Mouse (Mus musculus) inflammation-experienced regulatory T-cells (primary cell): ENCODE data around the gene Gm20422. TPM values are rescaled to one million over a fixed set of nuclear protein-coding genes. Genes with fewer than 3 reads are reported as not detected.

Source experiments
- polyA plus RNA-seq, 2 experiments: library from polyadenylated mRNA; unstranded; fragments of 100-300 nt; shearing (Covaris generic); gene quantifications; one replicate each; pipeline ENCODE4 v1.2.1; 2017

Gm20422 gene
- not detected for polyA plus RNA-seq

DNA sequence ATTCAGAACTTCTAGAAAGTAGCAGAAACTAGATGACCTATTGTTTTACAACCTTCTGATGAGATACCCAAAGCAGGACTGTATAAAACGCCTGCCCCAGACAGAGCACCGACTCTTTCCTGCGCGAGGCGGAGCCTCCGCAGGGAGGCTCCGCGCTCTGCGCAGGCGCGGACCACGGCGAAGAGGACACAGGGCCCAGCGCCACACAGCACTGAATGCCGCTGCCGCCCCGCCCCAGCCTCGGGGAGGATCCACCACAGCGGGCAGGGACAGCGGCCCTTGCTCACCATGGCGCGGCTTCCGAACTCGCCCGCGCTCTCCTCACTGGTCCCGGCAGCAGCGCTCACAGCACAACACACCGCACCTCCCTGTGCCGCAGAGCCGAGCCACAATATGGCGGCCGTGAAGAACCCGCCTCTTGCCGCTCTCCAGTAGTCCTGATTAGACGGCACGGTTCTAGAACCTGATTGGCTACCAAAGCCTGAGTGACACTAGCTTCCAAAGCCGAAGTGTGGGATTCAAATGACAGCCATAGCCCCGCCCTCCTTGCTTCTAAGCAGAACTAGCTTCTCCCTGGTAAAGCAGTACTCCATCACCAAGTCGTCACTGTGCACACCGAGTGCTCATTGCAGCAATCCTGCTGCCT, at the start of gene Gm20422:
Gm20422 (minus strand) TSS at position 384 of the 646 bp plus-strand sequence.

DNA sequence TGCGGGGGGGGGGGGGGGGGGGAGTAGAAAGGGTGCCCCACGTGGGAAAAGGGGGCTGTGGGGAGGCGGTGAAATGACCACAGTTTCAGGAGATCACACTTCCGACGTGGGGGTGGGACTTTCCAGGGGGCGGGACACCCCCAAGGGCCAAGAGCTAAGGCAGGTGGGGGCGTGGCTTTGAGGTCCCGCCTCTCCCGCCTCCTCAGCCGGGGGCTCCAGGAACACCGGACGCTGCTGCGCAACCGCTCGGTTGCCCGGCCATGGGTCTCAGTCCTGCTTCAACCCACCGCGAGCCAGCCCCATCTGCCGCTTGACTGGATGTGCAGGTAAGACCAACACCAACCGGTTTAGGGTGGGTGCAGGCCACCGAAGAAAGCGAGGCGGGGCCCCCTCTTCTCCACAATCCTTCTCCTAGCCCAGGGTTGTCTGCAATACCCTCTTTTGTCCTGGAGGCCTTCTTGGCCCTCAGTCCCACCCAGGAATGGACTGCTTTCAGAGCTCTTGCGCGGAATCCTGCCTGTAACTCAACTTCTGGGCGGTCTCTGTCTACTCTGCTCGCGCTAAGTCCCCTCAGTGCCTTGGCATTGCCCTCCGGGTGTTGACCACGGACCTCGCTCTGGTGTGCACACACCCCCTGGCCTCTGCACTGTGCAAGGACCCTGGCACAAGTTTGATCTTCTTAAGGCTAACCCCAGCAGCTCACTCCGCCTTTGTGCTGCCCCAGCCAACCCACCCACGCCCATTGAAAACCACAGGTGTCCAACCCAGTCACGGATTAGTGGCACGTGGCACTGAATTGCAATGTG, 47.9 kb upstream of the Gm20422 start, which contains the start of gene Lpar2:
Lpar2 (plus strand) TSS at position 44 of the 806 bp plus-strand sequence.

GRCm38 (mm10) chr8:69808094-69808863, 33.6 kb upstream of the Gm20422 start, which contains the start of gene Gmip:
Gene Gmip, plus strand, starts transcription at chr8:69808679.

GRCm38 (mm10) chr8:69790773-69791367, 16.2 kb upstream of the Gm20422 start, which contains the start of the genes Atp13a1 and Zfp866:
Gene Atp13a1, plus strand, starts transcription at chr8:69791163.
Gene Zfp866, minus strand, starts transcription at chr8:69791178.

GRCm38 (mm10) chr8:69749544-69750454, 24.9 kb downstream of the Gm20422 start, which contains the start of gene Zfp963:
Gene Zfp963, minus strand, starts transcription at chr8:69749970.

DNA sequence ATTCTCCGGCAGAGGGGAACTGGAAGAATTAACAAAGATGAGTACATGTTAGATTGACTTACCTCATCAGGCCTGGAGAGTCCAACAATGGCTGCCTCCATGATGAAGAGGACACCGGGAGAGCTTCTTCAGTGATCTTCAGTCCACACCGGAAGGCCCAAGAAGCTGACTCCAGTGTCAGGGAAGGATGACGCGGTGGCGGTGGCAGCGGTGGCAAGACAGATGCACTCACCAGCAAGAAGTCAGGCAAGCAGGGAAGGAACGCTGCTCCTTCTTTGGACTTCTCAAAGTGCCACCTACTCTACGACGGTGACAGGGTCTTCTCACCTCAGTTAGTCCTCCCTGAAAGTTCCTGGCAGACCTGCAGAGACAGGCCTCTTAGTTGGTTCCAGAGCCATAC, 64.1 kb downstream of the Gm20422 start, which contains the start of gene Zfp869:
Zfp869 (minus strand) TSS at position 101 of the 400 bp plus-strand sequence.

Other genes starting within 250 kb of the Gm20422 start
- gene Zfp868, start 149.3 kb downstream of the Gm20422 start, polyA plus RNA-seq, result 10 to 100 TPM; 25.5 to 35.5 TPM
- gene Zfp964, start 120.4 kb downstream of the Gm20422 start, polyA plus RNA-seq, result 1 to 10 TPM in 1 of 2 experiments, under 1 TPM in 1; 0.95 to 1.6 TPM
- gene Zfp869, start 64.2 kb downstream of the Gm20422 start, polyA plus RNA-seq, result 10 to 100 TPM; 59.9 to 63.2 TPM
- 1 to 10 TPM; 7.5 to 7.9 TPM for gene Zfp963, start 24.9 kb downstream of the Gm20422 start, polyA plus RNA-seq
- 100 to 1,000 TPM in 1 of 2 experiments, 10 to 100 TPM in 1; 85.5 to 118 TPM for gene Atp13a1, start 16.3 kb upstream of the Gm20422 start, polyA plus RNA-seq
- 10 to 100 TPM; 24.3 to 28.0 TPM for gene Zfp866, start 16.3 kb upstream of the Gm20422 start, polyA plus RNA-seq
- gene Gmip, start 33.8 kb upstream of the Gm20422 start, polyA plus RNA-seq, result 100 to 1,000 TPM; 119 to 150 TPM
- gene Lpar2, start 47.5 kb upstream of the Gm20422 start, polyA plus RNA-seq, result under 1 TPM; 0.18 to 0.23 TPM
- 10 to 100 TPM; 18.4 to 27.8 TPM for gene Pbx4, start 57.6 kb upstream of the Gm20422 start, polyA plus RNA-seq
- under 1 TPM in 1 of 2 experiments, not detected in 1; 0.07 TPM for gene Cilp2, start 112.8 kb upstream of the Gm20422 start, polyA plus RNA-seq
- 1 to 10 TPM; 4.3 to 5.5 TPM for gene Tssk6, start 127.3 kb upstream of the Gm20422 start, polyA plus RNA-seq
- gene Ndufa13, start 127.7 kb upstream of the Gm20422 start, polyA plus RNA-seq, result 100 to 1,000 TPM; 156 to 161 TPM
- 1 to 10 TPM in 1 of 2 experiments, not detected in 1; 2.0 TPM for gene Yjefn3, start 127.8 kb upstream of the Gm20422 start, polyA plus RNA-seq
- 100 to 1,000 TPM; 126 to 142 TPM for gene Gatad2a, start 221.5 kb upstream of the Gm20422 start, polyA plus RNA-seq